Mouse (Mus musculus) spleen, adult 12 weeks (tissue): Measurements from ENCODE around the gene Capn6.

ENCODE experiments used
- DNase-seq: peaks from one replicate; pipeline ENCODE4 v3.0.0; 2022; ENCODE audit warnings: low spot score

The Capn6 gene

GRCm38 (mm10) chrX:143827212-143827611 is at the start of gene Capn6:
Gene Capn6 (minus strand): TSS chrX:143827414.
- DNase-seq = no peak

GRCm38 (mm10) chrX:143867129-143867664 is 40.0 kb upstream of the Capn6 start:
- no peak for DNase-seq

GRCm38 (mm10) chrX:143851351-143851750 is 24.1 kb upstream of the Capn6 start:
- no peak for DNase-seq

GRCm38 (mm10) chrX:143849969-143850368 is 22.8 kb upstream of the Capn6 start:
- no peak for DNase-seq

- no peak for DNase-seq
Measured at GRCm38 (mm10) chrX:143846637-143847036, 19.4 kb upstream of the Capn6 start.

GRCm38 (mm10) chrX:143826521-143826920 is 693 bp downstream of the Capn6 start:
- DNase-seq = no peak

GRCm38 (mm10) chrX:143818961-143819360 is 8.3 kb downstream of the Capn6 start:
- DNase-seq = no peak

GRCm38 (mm10) chrX:143815948-143816347 is 11.3 kb downstream of the Capn6 start:
- DNase-seq = no peak

- DNase-seq = no peak
Measured at GRCm38 (mm10) chrX:143762556-143762955, 64.7 kb downstream of the Capn6 start.
